Mouse (Mus musculus): Measurements from ENCODE around the gene Pik3ap1. TPM values are rescaled to one million over a fixed set of nuclear protein-coding genes. Genes with fewer than 3 reads are reported as not detected.

Pik3ap1 gene
- polyA plus RNA-seq, 1 experiment from 2014 or later: 285 TPM

DNA sequence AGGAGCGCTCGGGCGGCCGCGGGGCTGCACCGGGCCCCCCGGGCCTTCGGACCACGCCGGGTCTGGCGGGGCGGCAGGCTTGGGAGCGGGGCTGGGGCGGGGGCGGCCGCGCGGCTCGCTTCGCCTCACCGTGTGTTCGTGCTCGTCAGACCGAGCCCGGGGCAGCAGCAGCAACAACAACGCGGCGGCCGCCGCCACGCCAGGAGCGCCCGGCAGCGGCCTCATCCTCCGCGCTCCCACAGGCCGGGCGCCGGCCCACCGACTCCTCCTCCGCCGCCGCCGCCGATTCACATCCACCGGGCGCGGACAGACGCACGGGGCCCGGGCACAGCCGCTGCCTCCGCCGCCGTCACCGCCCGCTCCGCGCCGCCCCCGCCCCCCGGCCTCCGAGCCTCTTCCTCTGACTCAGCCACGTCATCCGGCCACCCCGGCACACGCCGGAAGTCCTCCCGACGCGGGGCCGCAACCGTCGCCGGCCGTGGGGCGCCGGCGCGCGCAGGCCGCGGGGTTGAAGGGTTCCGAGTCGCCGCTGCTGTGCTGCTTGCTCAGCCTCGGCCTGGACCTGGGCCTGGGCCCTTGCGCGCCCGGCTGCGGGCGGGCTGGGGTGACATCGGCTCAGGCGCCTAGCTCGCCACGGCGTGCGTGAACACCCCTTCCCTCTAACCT, 121.1 kb downstream of the Pik3ap1 start, which contains the start of gene Tm9sf3:
Gene Tm9sf3, minus strand, starts transcription at position 368 of the 666 bp plus-strand sequence.
- H3K36me3 ChIP-seq (ENCODE audit: inconsistent target): no peaks in the 10 kb centered on the region
- H3K27ac ChIP-seq: peak within 1 kb of the TSS; percentile 64
- H3K4me3 ChIP-seq (ENCODE audit: inconsistent target): peak within 1 kb of the TSS; percentile 68
- 0% methylated on average over 53 of the region's 98 CpGs for WGBS (ENCODE audit: missing documents)
- H3K79me2 ChIP-seq (ENCODE audit: inconsistent target): peaks cover 44% of the 10 kb centered on the region

DNA sequence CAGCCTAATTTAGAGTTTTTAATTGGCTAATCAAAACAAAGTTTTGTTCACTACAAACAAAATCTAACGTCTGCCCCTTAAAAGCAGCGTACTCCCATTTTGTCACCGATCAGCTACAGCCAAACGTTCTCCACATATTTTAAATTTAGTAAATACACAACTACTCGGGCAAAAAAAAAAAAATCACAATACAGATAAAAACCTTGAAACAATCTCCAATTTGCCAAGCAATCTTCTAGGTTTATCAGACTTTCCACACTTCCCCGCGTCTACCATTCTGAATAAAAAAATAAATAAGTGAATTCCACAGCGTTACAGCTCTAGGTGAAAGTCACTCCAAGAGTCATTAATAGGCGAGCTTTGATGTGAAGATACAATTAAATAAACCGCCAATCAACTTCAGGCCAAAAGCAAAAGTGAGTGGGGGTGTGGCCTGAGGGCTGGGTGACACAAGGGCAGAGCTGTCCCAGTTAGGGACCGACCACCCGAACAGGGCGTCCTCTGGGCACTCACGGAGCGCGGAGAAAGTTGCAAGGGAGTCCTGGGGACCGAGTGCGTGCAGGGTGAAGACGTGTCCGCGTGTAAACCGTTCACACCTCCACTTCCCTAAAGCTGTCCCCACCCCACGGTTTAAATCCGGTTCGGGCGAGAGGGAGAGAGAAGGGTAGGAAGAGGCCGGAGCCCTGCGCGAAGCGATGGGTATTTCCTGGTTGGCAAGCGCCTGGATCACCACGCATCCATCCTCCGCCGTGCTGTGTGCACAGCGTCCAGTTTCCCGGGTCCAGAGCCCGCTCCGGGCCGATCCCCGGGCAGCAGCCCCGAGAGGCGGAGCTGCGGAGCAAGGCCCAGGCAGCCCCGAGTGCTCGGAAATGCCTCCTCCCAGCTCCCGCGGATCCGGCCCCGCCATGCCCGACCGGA, 121.9 kb downstream of the Pik3ap1 start:
- 5% methylated on average over 51 of the region's 51 CpGs for WGBS (ENCODE audit: missing documents)
- Histone ChIP-seq H3K79me2 (ENCODE audit: inconsistent target) (peaks cover 52% of the 10 kb centered on the region), H3K27ac (peak overlapping the region; percentile 64), H3K4me3 (ENCODE audit: inconsistent target) (peak overlapping the region; percentile 68), H3K36me3 (ENCODE audit: inconsistent target) (no peaks in the 10 kb centered on the region)

- no peak overlapping the region for H3K27ac ChIP-seq
- no peak overlapping the region for H3K4me3 ChIP-seq (ENCODE audit: inconsistent target)
- peaks cover 74% of the 10 kb centered on the region for H3K79me2 ChIP-seq (ENCODE audit: inconsistent target)
- 85% methylated on average over 3 of the region's 3 CpGs for WGBS (ENCODE audit: missing documents)
- no peaks in the 10 kb centered on the region for H3K36me3 ChIP-seq (ENCODE audit: inconsistent target)
Observed at GRCm38 (mm10) chr19:41260736-41261135, 124.2 kb downstream of the Pik3ap1 start.

- no peak overlapping the region for H3K27ac ChIP-seq
- WGBS (ENCODE audit: missing documents): 92% methylated on average over 6 of the region's 6 CpGs
- peaks cover 89% of the 10 kb centered on the region for H3K79me2 ChIP-seq (ENCODE audit: inconsistent target)
- H3K4me3 ChIP-seq (ENCODE audit: inconsistent target): no peak overlapping the region
- no peaks in the 10 kb centered on the region for H3K36me3 ChIP-seq (ENCODE audit: inconsistent target)
Observed at GRCm38 (mm10) chr19:41259256-41259655, 125.6 kb downstream of the Pik3ap1 start.

DNA sequence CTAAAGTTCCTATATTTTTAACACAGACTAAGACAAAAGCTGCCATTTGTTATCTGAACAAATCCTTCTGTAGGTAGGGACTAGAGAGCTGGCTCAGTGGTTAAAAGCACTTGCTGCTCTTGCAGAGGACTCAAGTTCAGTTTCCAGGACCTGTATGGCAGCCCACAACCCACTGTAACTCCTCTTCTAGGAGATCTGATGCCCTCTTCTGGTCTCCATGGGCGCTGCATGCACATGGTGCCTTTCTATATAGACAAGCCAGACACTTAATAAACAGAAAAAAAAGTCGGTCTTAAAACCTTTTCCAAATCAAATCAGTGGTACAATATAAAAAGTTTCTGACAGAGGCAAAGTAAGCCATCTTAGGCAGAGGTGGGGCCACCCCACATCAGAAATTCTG, 126.2 kb downstream of the Pik3ap1 start:
- Histone ChIP-seq H3K4me3 (ENCODE audit: inconsistent target) (no peak overlapping the region), H3K36me3 (ENCODE audit: inconsistent target) (no peaks in the 10 kb centered on the region), H3K79me2 (ENCODE audit: inconsistent target) (peaks cover 94% of the 10 kb centered on the region), H3K27ac (no peak overlapping the region)
- 58% methylated on average over 2 of the region's 2 CpGs for WGBS (ENCODE audit: missing documents)

DNA sequence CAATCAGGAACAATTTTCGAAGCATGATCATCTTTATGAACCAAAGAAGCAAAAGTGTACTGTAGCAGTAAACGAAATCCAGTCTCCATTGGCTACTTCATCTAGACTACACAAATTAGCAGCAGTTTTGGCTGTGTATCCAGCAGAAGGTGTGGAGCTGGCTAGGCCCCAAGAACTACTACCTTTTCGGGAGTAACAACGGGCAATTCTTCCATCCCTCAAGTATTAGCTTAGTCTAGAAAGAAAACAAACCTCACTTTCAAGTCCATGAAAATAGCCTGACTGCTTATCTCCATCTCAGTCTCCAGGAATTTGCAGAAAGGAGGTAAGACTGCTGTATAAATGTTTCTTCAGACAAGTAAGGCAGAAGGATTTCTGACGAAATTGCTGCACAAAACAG, 130.3 kb downstream of the Pik3ap1 start:
- no peak overlapping the region for H3K4me3 ChIP-seq (ENCODE audit: inconsistent target)
- WGBS (ENCODE audit: missing documents): 94% methylated on average over 4 of the region's 5 CpGs
- H3K79me2 ChIP-seq (ENCODE audit: inconsistent target): peaks cover 100% of the 10 kb centered on the region
- no peaks in the 10 kb centered on the region for H3K36me3 ChIP-seq (ENCODE audit: inconsistent target)
- no peak overlapping the region for H3K27ac ChIP-seq

- Histone ChIP-seq H3K27ac (no peak overlapping the region), H3K36me3 (ENCODE audit: inconsistent target) (peaks cover 26% of the 10 kb centered on the region), H3K4me3 (ENCODE audit: inconsistent target) (no peak overlapping the region), H3K79me2 (ENCODE audit: inconsistent target) (peaks cover 69% of the 10 kb centered on the region)
- WGBS (ENCODE audit: missing documents): 88% methylated on average over 4 of the region's 4 CpGs
Observed at GRCm38 (mm10) chr19:41248968-41249367, 135.9 kb downstream of the Pik3ap1 start.

GRCm38 (mm10) chr19:41248271-41248670, 136.6 kb downstream of the Pik3ap1 start:
- Histone ChIP-seq H3K79me2 (ENCODE audit: inconsistent target) (peaks cover 65% of the 10 kb centered on the region), H3K4me3 (ENCODE audit: inconsistent target) (no peak overlapping the region), H3K27ac (no peak overlapping the region), H3K36me3 (ENCODE audit: inconsistent target) (peaks cover 30% of the 10 kb centered on the region)
- 96% methylated on average over 3 of the region's 3 CpGs for WGBS (ENCODE audit: missing documents)

- WGBS (ENCODE audit: missing documents): 39% methylated on average over 4 of the region's 4 CpGs
- peaks cover 36% of the 10 kb centered on the region for H3K36me3 ChIP-seq (ENCODE audit: inconsistent target)
- H3K27ac ChIP-seq: no peak overlapping the region
- H3K4me3 ChIP-seq (ENCODE audit: inconsistent target): no peak overlapping the region
- peaks cover 48% of the 10 kb centered on the region for H3K79me2 ChIP-seq (ENCODE audit: inconsistent target)
Observed at GRCm38 (mm10) chr19:41246271-41246670, 138.6 kb downstream of the Pik3ap1 start.

GRCm38 (mm10) chr19:41244581-41244980, 140.3 kb downstream of the Pik3ap1 start:
- no peak overlapping the region for H3K27ac ChIP-seq
- H3K36me3 ChIP-seq (ENCODE audit: inconsistent target): peaks cover 45% of the 10 kb centered on the region
- WGBS (ENCODE audit: missing documents): 77% methylated on average over 6 of the region's 6 CpGs
- H3K79me2 ChIP-seq (ENCODE audit: inconsistent target): peaks cover 47% of the 10 kb centered on the region
- H3K4me3 ChIP-seq (ENCODE audit: inconsistent target): no peak overlapping the region

DNA sequence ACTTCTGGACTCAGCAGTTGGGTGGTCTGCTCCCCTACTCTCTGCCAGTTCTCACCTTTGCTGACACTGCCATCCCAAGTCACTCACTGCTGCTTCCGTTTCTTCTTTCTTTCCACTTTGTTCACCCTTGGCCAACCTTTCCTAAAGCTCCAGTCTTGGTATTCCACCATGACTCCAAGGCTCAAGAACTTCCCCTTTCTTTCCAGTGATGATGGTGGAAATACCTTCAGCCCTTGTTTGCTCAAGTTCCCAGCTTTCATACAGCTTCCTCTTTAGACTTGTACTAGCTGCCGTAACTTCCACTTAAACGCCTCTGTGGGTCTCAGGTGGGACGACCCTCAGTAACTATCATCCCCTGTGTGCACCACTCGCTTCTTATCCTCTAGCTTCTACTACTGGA, 142.9 kb downstream of the Pik3ap1 start:
- no peak overlapping the region for H3K4me3 ChIP-seq (ENCODE audit: inconsistent target)
- peaks cover 50% of the 10 kb centered on the region for H3K79me2 ChIP-seq (ENCODE audit: inconsistent target)
- 67% methylated on average over 5 of the region's 5 CpGs for WGBS (ENCODE audit: missing documents)
- H3K36me3 ChIP-seq (ENCODE audit: inconsistent target): peaks cover 63% of the 10 kb centered on the region
- no peak overlapping the region for H3K27ac ChIP-seq

DNA sequence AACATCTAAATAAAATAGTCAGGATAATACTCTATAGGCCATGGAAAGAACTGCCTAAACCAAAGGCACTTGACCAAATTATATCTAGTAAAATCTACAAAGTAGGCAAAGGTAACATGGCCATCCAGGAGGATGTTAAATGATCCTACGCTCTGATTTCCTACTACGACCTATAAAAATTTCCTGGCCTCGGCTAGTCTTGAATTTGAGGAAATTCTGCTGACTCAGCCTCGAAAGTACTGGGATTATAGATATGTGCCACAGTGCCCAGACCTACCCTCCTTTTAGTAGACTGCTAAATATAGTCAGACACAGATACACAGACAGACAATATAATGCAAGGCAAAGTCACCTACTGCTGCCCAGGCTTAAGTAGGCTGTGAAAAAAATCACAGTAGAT, 151.2 kb downstream of the Pik3ap1 start:
- WGBS (ENCODE audit: missing documents): 94% methylated on average over 4 of the region's 4 CpGs
- peaks cover 90% of the 10 kb centered on the region for H3K36me3 ChIP-seq (ENCODE audit: inconsistent target)
- no peak overlapping the region for H3K27ac ChIP-seq
- H3K79me2 ChIP-seq (ENCODE audit: inconsistent target): peaks cover 42% of the 10 kb centered on the region
- H3K4me3 ChIP-seq (ENCODE audit: inconsistent target): no peak overlapping the region
